Mouse (Mus musculus): ENCODE data around the gene Lrch1.

Lrch1 gene

GRCm38 (mm10) chr14:74841708-74842107 is 106.0 kb downstream of the Lrch1 start:
- Histone ChIP-seq H3K9me3 (ENCODE audit: low read length) (no peaks in the 10 kb centered on the region), H3K4me1 (replicated peaks; ENCODE audit: low read depth, low read length) (peaks cover 6% of the 10 kb centered on the region), H3K4me3 (replicated peaks; ENCODE audit: low read length) (no peak overlapping the region), H3K27me3 (ENCODE audit: insufficient read depth, low read length) (no peaks in the 10 kb centered on the region), H3K36me3 (ENCODE audit: insufficient read depth, low read length) (no peaks in the 10 kb centered on the region)
- TF ChIP-seq POU5F1 (IDR thresholded peaks at IDR 0.05; ENCODE audit: borderline replicate concordance, low read length) (no peak), NANOG (IDR thresholded peaks at IDR 0.05; ENCODE audit: borderline replicate concordance, low read length) (no peak), CTCF (conservative IDR thresholded peaks at IDR 0.05; ENCODE audit: low read length) (no peak)

GRCm38 (mm10) chr14:74841297-74841696 is 106.4 kb downstream of the Lrch1 start:
- Histone ChIP-seq H3K27me3 (ENCODE audit: insufficient read depth, low read length) (no peaks in the 10 kb centered on the region), H3K9me3 (ENCODE audit: low read length) (no peaks in the 10 kb centered on the region), H3K4me3 (replicated peaks; ENCODE audit: low read length) (no peak overlapping the region), H3K4me1 (replicated peaks; ENCODE audit: low read depth, low read length) (peaks cover 6% of the 10 kb centered on the region), H3K36me3 (ENCODE audit: insufficient read depth, low read length) (no peaks in the 10 kb centered on the region)
- TF ChIP-seq CTCF (conservative IDR thresholded peaks at IDR 0.05; ENCODE audit: low read length) (no peak), POU5F1 (IDR thresholded peaks at IDR 0.05; ENCODE audit: borderline replicate concordance, low read length) (no peak), NANOG (IDR thresholded peaks at IDR 0.05; ENCODE audit: borderline replicate concordance, low read length) (no peak)

- Histone ChIP-seq H3K4me1 (replicated peaks; ENCODE audit: low read depth, low read length) (peaks cover 4% of the 10 kb centered on the region), H3K36me3 (ENCODE audit: insufficient read depth, low read length) (no peaks in the 10 kb centered on the region), H3K9me3 (ENCODE audit: low read length) (no peaks in the 10 kb centered on the region), H3K4me3 (replicated peaks; ENCODE audit: low read length) (no peak overlapping the region), H3K27me3 (ENCODE audit: insufficient read depth, low read length) (no peaks in the 10 kb centered on the region)
- no peak for TF ChIP-seq NANOG (IDR thresholded peaks at IDR 0.05; ENCODE audit: borderline replicate concordance, low read length)
- no peak for TF ChIP-seq CTCF (conservative IDR thresholded peaks at IDR 0.05; ENCODE audit: low read length)
- no peak for TF ChIP-seq POU5F1 (IDR thresholded peaks at IDR 0.05; ENCODE audit: borderline replicate concordance, low read length)
Measured at GRCm38 (mm10) chr14:74840820-74841219, 106.9 kb downstream of the Lrch1 start.

GRCm38 (mm10) chr14:74840328-74840727 is 107.3 kb downstream of the Lrch1 start:
- Histone ChIP-seq H3K36me3 (ENCODE audit: insufficient read depth, low read length) (no peaks in the 10 kb centered on the region), H3K9me3 (ENCODE audit: low read length) (no peaks in the 10 kb centered on the region), H3K27me3 (ENCODE audit: insufficient read depth, low read length) (no peaks in the 10 kb centered on the region), H3K4me1 (replicated peaks; ENCODE audit: low read depth, low read length) (peaks cover 5% of the 10 kb centered on the region), H3K4me3 (replicated peaks; ENCODE audit: low read length) (no peak overlapping the region)
- TF ChIP-seq CTCF (conservative IDR thresholded peaks at IDR 0.05; ENCODE audit: low read length), result no peak
- no peak for TF ChIP-seq NANOG (IDR thresholded peaks at IDR 0.05; ENCODE audit: borderline replicate concordance, low read length)
- TF ChIP-seq POU5F1 (IDR thresholded peaks at IDR 0.05; ENCODE audit: borderline replicate concordance, low read length), result no peak

GRCm38 (mm10) chr14:74838816-74839215 is 108.9 kb downstream of the Lrch1 start:
- Histone ChIP-seq H3K36me3 (ENCODE audit: insufficient read depth, low read length) (no peaks in the 10 kb centered on the region), H3K27me3 (ENCODE audit: insufficient read depth, low read length) (no peaks in the 10 kb centered on the region), H3K4me1 (replicated peaks; ENCODE audit: low read depth, low read length) (peaks cover 12% of the 10 kb centered on the region), H3K9me3 (ENCODE audit: low read length) (no peaks in the 10 kb centered on the region), H3K4me3 (replicated peaks; ENCODE audit: low read length) (no peak overlapping the region)
- no peak for TF ChIP-seq POU5F1 (IDR thresholded peaks at IDR 0.05; ENCODE audit: borderline replicate concordance, low read length)
- no peak for TF ChIP-seq CTCF (conservative IDR thresholded peaks at IDR 0.05; ENCODE audit: low read length)
- no peak for TF ChIP-seq NANOG (IDR thresholded peaks at IDR 0.05; ENCODE audit: borderline replicate concordance, low read length)

GRCm38 (mm10) chr14:74835010-74835409 is 112.7 kb downstream of the Lrch1 start:
- no peaks in the 10 kb centered on the region for H3K9me3 ChIP-seq (ENCODE audit: low read length)
- peaks cover 20% of the 10 kb centered on the region for H3K4me1 ChIP-seq (replicated peaks; ENCODE audit: low read depth, low read length)
- peaks cover 10% of the 10 kb centered on the region; the same call in 1 of the 2 replicates for H3K36me3 ChIP-seq (ENCODE audit: insufficient read depth, low read length)
- no peak for TF ChIP-seq CTCF (conservative IDR thresholded peaks at IDR 0.05; ENCODE audit: low read length)
- no peak for TF ChIP-seq POU5F1 (IDR thresholded peaks at IDR 0.05; ENCODE audit: borderline replicate concordance, low read length)
- no peak for TF ChIP-seq NANOG (IDR thresholded peaks at IDR 0.05; ENCODE audit: borderline replicate concordance, low read length)
- no peak overlapping the region for H3K4me3 ChIP-seq (replicated peaks; ENCODE audit: low read length)
- no peaks in the 10 kb centered on the region for H3K27me3 ChIP-seq (ENCODE audit: insufficient read depth, low read length)

- peaks cover 20% of the 10 kb centered on the region for H3K4me1 ChIP-seq (replicated peaks; ENCODE audit: low read depth, low read length)
- H3K9me3 ChIP-seq (ENCODE audit: low read length), result no peaks in the 10 kb centered on the region
- no peaks in the 10 kb centered on the region for H3K27me3 ChIP-seq (ENCODE audit: insufficient read depth, low read length)
- H3K36me3 ChIP-seq (ENCODE audit: insufficient read depth, low read length), result peaks cover 10% of the 10 kb centered on the region; the same call in 1 of the 2 replicates
- H3K4me3 ChIP-seq (replicated peaks; ENCODE audit: low read length), result no peak overlapping the region
- TF ChIP-seq NANOG (IDR thresholded peaks at IDR 0.05; ENCODE audit: borderline replicate concordance, low read length), result no peak
- TF ChIP-seq POU5F1 (IDR thresholded peaks at IDR 0.05; ENCODE audit: borderline replicate concordance, low read length), result no peak
- TF ChIP-seq CTCF (conservative IDR thresholded peaks at IDR 0.05; ENCODE audit: low read length), result no peak
Measured at GRCm38 (mm10) chr14:74834215-74834614, 113.5 kb downstream of the Lrch1 start.

- Histone ChIP-seq H3K27me3 (ENCODE audit: insufficient read depth, low read length) (no peaks in the 10 kb centered on the region), H3K4me1 (replicated peaks; ENCODE audit: low read depth, low read length) (peaks cover 20% of the 10 kb centered on the region), H3K36me3 (ENCODE audit: insufficient read depth, low read length) (peaks cover 10% of the 10 kb centered on the region; the same call in 1 of the 2 replicates), H3K4me3 (replicated peaks; ENCODE audit: low read length) (no peak overlapping the region), H3K9me3 (ENCODE audit: low read length) (no peaks in the 10 kb centered on the region)
- TF ChIP-seq CTCF (conservative IDR thresholded peaks at IDR 0.05; ENCODE audit: low read length) (no peak), POU5F1 (IDR thresholded peaks at IDR 0.05; ENCODE audit: borderline replicate concordance, low read length) (no peak), NANOG (IDR thresholded peaks at IDR 0.05; ENCODE audit: borderline replicate concordance, low read length) (no peak)
Measured at GRCm38 (mm10) chr14:74831653-74832052, 116.0 kb downstream of the Lrch1 start.

GRCm38 (mm10) chr14:74831050-74831449 is 116.6 kb downstream of the Lrch1 start:
- Histone ChIP-seq H3K27me3 (ENCODE audit: insufficient read depth, low read length) (no peaks in the 10 kb centered on the region), H3K4me1 (replicated peaks; ENCODE audit: low read depth, low read length) (peaks cover 20% of the 10 kb centered on the region), H3K9me3 (ENCODE audit: low read length) (no peaks in the 10 kb centered on the region), H3K36me3 (ENCODE audit: insufficient read depth, low read length) (peaks cover 10% of the 10 kb centered on the region; the same call in 1 of the 2 replicates), H3K4me3 (replicated peaks; ENCODE audit: low read length) (no peak overlapping the region)
- TF ChIP-seq CTCF (conservative IDR thresholded peaks at IDR 0.05; ENCODE audit: low read length) (no peak), POU5F1 (IDR thresholded peaks at IDR 0.05; ENCODE audit: borderline replicate concordance, low read length) (no peak), NANOG (IDR thresholded peaks at IDR 0.05; ENCODE audit: borderline replicate concordance, low read length) (no peak)

Data from E14TG2a.4 (cell line).